Mouse (Mus musculus) C2C12 (cell line): ENCODE measurements around the gene Rasgrp1. TPM values are rescaled to one million over a fixed set of nuclear protein-coding genes. Genes with fewer than 3 reads are reported as not detected.

Experiments used
- H3K27me3 ChIP-seq: one replicate; pipeline ENCODE4 v1.6.1; 2011; ENCODE audit not compliant: control insufficient read depth, insufficient read depth, insufficient read length
- H3K36me3 ChIP-seq: one replicate; pipeline ENCODE4 v1.6.1; 2011; ENCODE audit not compliant: control insufficient read depth, insufficient read depth
- H3K4me3 ChIP-seq: one replicate; pipeline ENCODE4 v1.5.1; 2011; ENCODE audit warnings: mild to moderate bottlenecking, control low read depth; ENCODE audit not compliant: poor library complexity, insufficient read depth, severe bottlenecking
- H3K79me2 ChIP-seq: one replicate; pipeline ENCODE4 v1.6.1; 2011; ENCODE audit not compliant: control insufficient read depth, insufficient read depth
- H3K79me3 ChIP-seq: one replicate; pipeline ENCODE4 v1.6.1; 2011; ENCODE audit warnings: low read depth, control low read depth
- H3ac ChIP-seq: one replicate; pipeline ENCODE3; 2011; ENCODE audit warnings: low read depth; ENCODE audit not compliant: control insufficient read depth, insufficient read length
- CEBPB ChIP-seq: IDR thresholded peaks from one replicate; pipeline ENCODE4 v1.6.1; 2011; ENCODE audit warnings: low read depth, mild to moderate bottlenecking, control low read depth, moderate library complexity
- CTCF ChIP-seq: IDR thresholded peaks from one replicate; pipeline ENCODE4 v1.5.1; 2011; ENCODE audit not compliant: control insufficient read depth, insufficient read depth, insufficient read length
- FOSL1 ChIP-seq: IDR thresholded peaks from one replicate; pipeline ENCODE4 v1.8.0; 2011; ENCODE audit warnings: mild to moderate bottlenecking, low read length; ENCODE audit not compliant: poor library complexity, insufficient read depth, severe bottlenecking
- MAX ChIP-seq: IDR thresholded peaks from one replicate; pipeline ENCODE4 v1.6.1; 2011; ENCODE audit warnings: mild to moderate bottlenecking, control low read depth
- MYOD1 ChIP-seq: IDR thresholded peaks from one replicate; pipeline ENCODE4 v1.6.1; 2011; ENCODE audit warnings: low read depth; ENCODE audit not compliant: control insufficient read depth, insufficient read length
- MYOG ChIP-seq: IDR thresholded peaks from one replicate; pipeline ENCODE4 v1.6.1; 2011; ENCODE audit not compliant: control insufficient read depth, insufficient read length; ENCODE audit errors: extremely low read depth
- USF1 ChIP-seq: IDR thresholded peaks from one replicate; pipeline ENCODE4 v1.6.1; 2011; ENCODE audit warnings: low read depth, mild to moderate bottlenecking, control low read depth, moderate library complexity
- polyA plus RNA-seq: library from polyadenylated mRNA; unstranded; fragments of >200 nt; fragmentation: generic; extraction: Trizol; gene quantifications from one replicate; pipeline ENCODE4 v1.2.1, GENCODE M21; 2012; ENCODE audit warnings: missing spikeins

Gene Rasgrp1
- polyA plus RNA-seq, 1 experiment = not detected

GRCm38 (mm10) chr2:117328521-117329285 lies 14.1 kb downstream of the Rasgrp1 start:
- Histone ChIP-seq H3K27me3 (peaks cover 18% of the 10 kb centered on the region), H3K4me3 (no peak overlapping the region), H3K36me3 (no peaks in the 10 kb centered on the region), H3ac (no peak overlapping the region), H3K79me2 (no peaks in the 10 kb centered on the region), H3K79me3 (no peaks in the 10 kb centered on the region)
- no peak for TF ChIP-seq FOSL1
- TF ChIP-seq CTCF = no peak
- TF ChIP-seq USF1 = no peak
- no peak for TF ChIP-seq MYOD1
- no peak for TF ChIP-seq MAX
- TF ChIP-seq CEBPB = no peak
- TF ChIP-seq MYOG = no peak

- TF ChIP-seq MAX = no peak
- no peak for TF ChIP-seq MYOG
- TF ChIP-seq USF1 = no peak
- no peak for TF ChIP-seq CTCF
- no peak for TF ChIP-seq FOSL1
- no peak for TF ChIP-seq CEBPB
- TF ChIP-seq MYOD1 = no peak
- no peak overlapping the region for H3K4me3 ChIP-seq
Measured at GRCm38 (mm10) chr2:117322399-117322798, 20.4 kb downstream of the Rasgrp1 start.

GRCm38 (mm10) chr2:117321231-117321630 lies 21.6 kb downstream of the Rasgrp1 start:
- no peaks in the 10 kb centered on the region for H3K79me2 ChIP-seq
- no peaks in the 10 kb centered on the region for H3K79me3 ChIP-seq
- H3K27me3 ChIP-seq = peaks cover 8% of the 10 kb centered on the region
- TF ChIP-seq FOSL1 (no peak), MYOG (no peak), CTCF (no peak), MYOD1 (no peak), USF1 (no peak), CEBPB (no peak), MAX (no peak)
- H3ac ChIP-seq = no peak overlapping the region
- H3K36me3 ChIP-seq = no peaks in the 10 kb centered on the region
- no peak overlapping the region for H3K4me3 ChIP-seq

More at GRCm38 (mm10) chr2:117322399-117322798, 20.4 kb downstream of the Rasgrp1 start:
- no peaks in the 10 kb centered on the region for H3K36me3 ChIP-seq
- no peaks in the 10 kb centered on the region for H3K79me3 ChIP-seq
- H3K27me3 ChIP-seq = peaks cover 8% of the 10 kb centered on the region
- H3ac ChIP-seq = no peak overlapping the region
- H3K79me2 ChIP-seq = no peaks in the 10 kb centered on the region

DNA sequence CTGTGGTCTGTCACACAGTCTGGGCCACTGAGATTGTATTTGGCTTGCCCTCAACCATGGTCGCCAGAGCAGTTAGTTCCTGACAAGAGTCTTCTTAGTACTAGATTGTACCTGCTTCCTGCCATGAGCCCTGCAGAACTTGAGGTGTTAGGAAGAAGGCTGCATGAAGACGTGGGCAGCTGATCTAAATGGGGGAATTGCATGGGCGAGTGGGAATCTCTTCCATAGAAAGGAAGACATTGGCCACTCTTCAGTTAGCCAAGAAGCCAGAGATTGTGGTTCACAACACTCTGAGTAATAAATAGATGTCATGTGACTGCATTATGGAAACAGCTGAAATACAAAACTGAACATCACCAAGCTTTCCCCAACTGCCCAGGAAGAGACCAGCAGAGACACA lies 23.8 kb downstream of the Rasgrp1 start:
- Histone ChIP-seq H3ac (no peak overlapping the region), H3K79me3 (no peaks in the 10 kb centered on the region), H3K79me2 (no peaks in the 10 kb centered on the region), H3K36me3 (no peaks in the 10 kb centered on the region), H3K27me3 (peaks cover 4% of the 10 kb centered on the region), H3K4me3 (no peak overlapping the region)
- TF ChIP-seq USF1 = no peak
- no peak for TF ChIP-seq CTCF
- no peak for TF ChIP-seq CEBPB
- TF ChIP-seq MYOG = no peak
- TF ChIP-seq MAX = no peak
- TF ChIP-seq MYOD1 = no peak
- no peak for TF ChIP-seq FOSL1

DNA sequence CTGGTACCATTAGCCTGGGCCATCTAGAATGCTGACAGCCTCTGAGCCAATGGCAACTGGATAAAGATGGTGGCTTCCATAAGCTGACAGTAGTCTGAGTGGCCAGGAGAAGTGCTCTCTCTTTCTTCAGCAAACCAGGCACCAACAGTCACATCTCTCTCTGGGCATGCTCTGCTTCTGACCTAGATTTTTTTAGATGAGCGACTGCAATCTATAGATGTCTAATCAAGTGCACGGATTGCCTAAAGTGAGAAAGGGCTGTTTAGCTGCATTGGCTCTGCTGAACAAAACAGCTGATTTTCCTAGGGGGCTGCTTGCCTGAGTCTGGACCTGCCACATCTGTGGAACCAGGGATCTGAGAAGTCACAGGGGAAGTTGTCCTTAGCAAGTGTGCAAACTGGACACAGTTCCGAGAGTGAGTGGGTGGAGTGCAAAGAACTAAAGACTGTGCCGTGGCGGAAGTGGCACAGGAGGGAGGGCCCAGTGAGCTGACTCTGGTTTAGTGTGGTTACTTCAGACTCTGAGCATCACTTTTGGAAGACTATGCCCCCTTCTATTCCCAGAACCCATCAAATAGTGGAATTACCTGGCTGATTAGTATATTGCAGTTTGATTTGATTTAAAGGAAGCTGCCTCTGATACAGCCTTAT lies 29.1 kb downstream of the Rasgrp1 start:
- TF ChIP-seq MAX (no peak), CTCF (no peak), MYOD1 (no peak), MYOG (no peak), FOSL1 (no peak), USF1 (no peak), CEBPB (no peak)
- H3K4me3 ChIP-seq = no peak overlapping the region
- peaks cover 3% of the 10 kb centered on the region for H3K27me3 ChIP-seq
- H3K79me2 ChIP-seq = no peaks in the 10 kb centered on the region
- no peak overlapping the region for H3ac ChIP-seq
- H3K36me3 ChIP-seq = no peaks in the 10 kb centered on the region
- H3K79me3 ChIP-seq = no peaks in the 10 kb centered on the region
